In genomic region chr6:13677818-13678282, GRCm38 (mm10) we compare ENCODE assay signal across 7 mouse cellular contexts. TPM values are rescaled to one million over a fixed set of nuclear protein-coding genes. Genes with fewer than 3 reads are reported as not detected.
DNase-seq lines count a peak whose midpoint lies in the region; ATAC-seq lines count a peak whose summit lies in the region.

TSS of gene Bmt2 (minus strand) at chr6:13677966.

- no peaks in the 10 kb centered on the region for H3K9me3 ChIP-seq in embryonic facial prominence, embryonic 11.5 days (replicated peaks; ENCODE audit: control insufficient read depth, low read length)
- no peaks in the 10 kb centered on the region for H3K9me3 ChIP-seq in limb, embryonic 10.5 days (replicated peaks)
- H3K9me3 ChIP-seq in midbrain, embryonic 13.5 days: no peaks in the 10 kb centered on the region

- no peaks in the 10 kb centered on the region for H3K36me3 ChIP-seq in embryonic facial prominence, embryonic 11.5 days (replicated peaks; ENCODE audit: control insufficient read depth, insufficient read depth, low read depth, low read length)
- peaks cover 4% of the 10 kb centered on the region; the same call in 1 of the 2 replicates for H3K36me3 ChIP-seq in limb, embryonic 10.5 days
- H3K36me3 ChIP-seq in midbrain, embryonic 13.5 days: no peaks in the 10 kb centered on the region

- H3K27ac ChIP-seq in embryonic facial prominence, embryonic 11.5 days (replicated peaks; ENCODE audit: low read depth, low read length): peak within 1 kb of the TSS; percentile 85
- H3K27ac ChIP-seq in limb, embryonic 10.5 days: peak within 1 kb of the TSS; percentile 96
- peak within 1 kb of the TSS; percentile 97 for H3K27ac ChIP-seq in midbrain, embryonic 13.5 days

- peak within 1 kb of the TSS; percentile 87 for H3K4me3 ChIP-seq in embryonic facial prominence, embryonic 11.5 days (ENCODE audit: low read depth, low read length)
- peak within 1 kb of the TSS; percentile 91 for H3K4me3 ChIP-seq in limb, embryonic 10.5 days
- H3K4me3 ChIP-seq in midbrain, embryonic 13.5 days (replicated peaks): peak within 1 kb of the TSS; percentile 93

- ATAC-seq in embryonic facial prominence, embryonic 11.5 days (replicated peaks; ENCODE audit: insufficient number of reproducible peaks, low FRiP score, low TSS enrichment, low read depth): peak; percentile 100
- ATAC-seq in granulocyte monocyte progenitor cell, adult 5-6 weeks (replicated peaks; ENCODE audit: poor library complexity, severe bottlenecking): peak; percentile 94
- ATAC-seq in midbrain, embryonic 13.5 days: peak; percentile 99

- DNase-seq in adrenal gland, postnatal 14 days: peak; percentile 100
- DNase-seq in embryonic facial prominence, embryonic 11.5 days (ENCODE audit: low spot score): peak; percentile 98
- peak; percentile 99 for DNase-seq in kidney, adult 11 months
- DNase-seq in limb, embryonic 10.5 days (ENCODE audit: low spot score): peak; percentile 94
- peak; percentile 97 for DNase-seq in spleen, adult 12 weeks (ENCODE audit: low spot score)

- H3K4me2 ChIP-seq in embryonic facial prominence, embryonic 11.5 days (ENCODE audit: low read depth, low read length): peak within 1 kb of the TSS; percentile 71
- H3K4me2 ChIP-seq in midbrain, embryonic 13.5 days (replicated peaks): peak within 1 kb of the TSS; percentile 85

- WGBS in embryonic facial prominence, embryonic 11.5 days: under 1% methylated on average over 33 of the region's 37 CpGs
- 0% methylated on average over 37 of the region's 37 CpGs for WGBS in limb, embryonic 10.5 days
- under 1% methylated on average over 37 of the region's 37 CpGs for WGBS in midbrain, embryonic 13.5 days

- peak within 1 kb of the TSS; percentile 92 for H3K9ac ChIP-seq in embryonic facial prominence, embryonic 11.5 days (replicated peaks; ENCODE audit: low read length)
- peak within 1 kb of the TSS; percentile 98 for H3K9ac ChIP-seq in midbrain, embryonic 13.5 days (replicated peaks)

- H3K27me3 ChIP-seq in embryonic facial prominence, embryonic 11.5 days (ENCODE audit: control insufficient read depth, insufficient read depth, low read length): no peaks in the 10 kb centered on the region
- H3K27me3 ChIP-seq in limb, embryonic 10.5 days (ENCODE audit: low read depth, poor library complexity, severe bottlenecking): no peaks in the 10 kb centered on the region
- no peaks in the 10 kb centered on the region for H3K27me3 ChIP-seq in midbrain, embryonic 13.5 days

- no peaks in the 10 kb centered on the region for H3K4me1 ChIP-seq in embryonic facial prominence, embryonic 11.5 days (ENCODE audit: control insufficient read depth, insufficient read depth, low read length)
- H3K4me1 ChIP-seq in limb, embryonic 10.5 days: peaks cover 10% of the 10 kb centered on the region; the same call in 1 of the 2 replicates
- H3K4me1 ChIP-seq in midbrain, embryonic 13.5 days (replicated peaks): peaks cover 23% of the 10 kb centered on the region

RNA-seq across cellular contexts. Expression of gene Bmt2, which starts in this region (rescaled TPM):
- total RNA-seq in adrenal gland, postnatal 14 days (2021): 10.2 and 13.6 TPM in 2 replicates
- 23.7 and 25.8 TPM in 2 replicates for polyA plus RNA-seq in embryonic facial prominence, embryonic 11.5 days (2014; fragmentation: Nextera tagmentation; extraction: Ambion mirVana)
- total RNA-seq in granulocyte monocyte progenitor cell, adult 5-6 weeks (2014; fragmentation: Nextera tagmentation): 8.2 and 11.1 TPM in 2 replicates
- 5.3 and 12.2 TPM in 2 replicates for total RNA-seq in granulocyte monocyte progenitor cell, adult 5-6 weeks (2017)
- polyA plus RNA-seq in limb, embryonic 10.5 days (2016; fragmentation: Nextera tagmentation; extraction: Ambion mirVana): 14.6 and 17.6 TPM in 2 replicates
- 20.9 and 23.1 TPM in 2 replicates for polyA plus RNA-seq in midbrain, embryonic 13.5 days (2015; fragmentation: Nextera tagmentation; extraction: Ambion mirVana)

Comparison
In these comparisons a context has a peak if more than half of its experiments do, and no peak if none do; other contexts are left out.
1. Peak in every context shown above with its lines: DNase-seq, ATAC-seq, H3K4me3 ChIP-seq and H3K27ac ChIP-seq.